Mouse (Mus musculus) spleen, adult 2 months (tissue): Measurements from ENCODE around the gene Gm20388. TPM values are rescaled to one million over a fixed set of nuclear protein-coding genes. Genes with fewer than 3 reads are reported as not detected.

Source experiments
- DNase-seq, 2 experiments: peaks; one replicate each; pipeline versions ENCODE4 v3.0.0 to v3.0.0-alpha.2; 2012 to 2021; ENCODE audit warnings: low spot score in 2 of 2, low read depth in 1 of 2
- H3K27ac ChIP-seq: fragments of 200-500 bp; 2 replicates; pipeline ENCODE4 v1.5.1; 2012; ENCODE audit warnings: low read length, inconsistent platforms; ENCODE audit not compliant: insufficient read depth
- H3K27me3 ChIP-seq: fragments of 200-500 bp; 2 replicates; pipeline ENCODE4 v1.6.1; 2012; ENCODE audit warnings: mild to moderate bottlenecking, moderate library complexity, low read length, inconsistent platforms; ENCODE audit not compliant: control insufficient read depth, insufficient read depth
- H3K36me3 ChIP-seq: fragments of 200-500 bp; 2 replicates; pipeline ENCODE4 v1.6.1; 2012; ENCODE audit warnings: mild to moderate bottlenecking, low read length, inconsistent platforms; ENCODE audit not compliant: control insufficient read depth, insufficient read depth
- H3K4me1 ChIP-seq: fragments of 200-500 bp; 2 replicates; pipeline ENCODE4 v1.6.1; 2011; ENCODE audit warnings: inconsistent platforms; ENCODE audit not compliant: control insufficient read depth, insufficient read depth, insufficient read length
- H3K4me3 ChIP-seq: fragments of 200-500 bp; 2 replicates; pipeline ENCODE4 v1.5.1; 2011; ENCODE audit warnings: mild to moderate bottlenecking, inconsistent platforms; ENCODE audit not compliant: insufficient read depth, insufficient read length; ENCODE audit errors: extremely low read depth
- CTCF ChIP-seq: fragments of 200-500 bp; IDR thresholded peaks from 2 replicates; pipeline ENCODE4 v1.5.1; 2011; ENCODE audit warnings: mild to moderate bottlenecking, inconsistent platforms; ENCODE audit not compliant: insufficient read depth, insufficient read length, insufficient replicate concordance; ENCODE audit errors: extremely low read depth
- POLR2A ChIP-seq: fragments of 200-500 bp; IDR thresholded peaks from 2 replicates; pipeline ENCODE4 v1.6.1; 2011; ENCODE audit warnings: low read depth, low read length, inconsistent platforms
- WGBS: fragments of 180-500 bp; shearing (Covaris S2); methylation state at CpG from one replicate; pipeline ENCODE4 v1.1.7; 2018; 5-methylcytosine and 5-hydroxymethylcytosine counted together
- polyA plus RNA-seq: library from polyadenylated mRNA; depleted of rRNA; stranded (reverse); fragments of >200 nt; gene quantifications from 2 replicates; pipeline ENCODE4 v1.2.3, GENCODE M21; 2012

The Gm20388 gene
- polyA plus RNA-seq, 1 experiment: 26.1 TPM

- Histone ChIP-seq H3K36me3 (no peaks in the 10 kb centered on the region), H3K4me1 (no peaks in the 10 kb centered on the region), H3K27me3 (no peaks in the 10 kb centered on the region), H3K27ac (no peak overlapping the region), H3K4me3 (no peak overlapping the region)
- WGBS: 89% methylated on average over 11 of the region's 11 CpGs
- no peak for DNase-seq
- TF ChIP-seq POLR2A (no peak), CTCF (no peak)
Observed at GRCm38 (mm10) chr8:121609916-121610315, 1699.3 kb downstream of the Gm20388 start.

GRCm38 (mm10) chr8:121613419-121613818 is 1702.8 kb downstream of the Gm20388 start:
- H3K36me3 ChIP-seq: no peaks in the 10 kb centered on the region
- H3K4me3 ChIP-seq: no peak overlapping the region
- H3K4me1 ChIP-seq: no peaks in the 10 kb centered on the region
- no peak for DNase-seq
- no peaks in the 10 kb centered on the region for H3K27me3 ChIP-seq
- H3K27ac ChIP-seq: no peak overlapping the region
- no peak for TF ChIP-seq POLR2A
- TF ChIP-seq CTCF: no peak

- no peak for DNase-seq
- TF ChIP-seq CTCF: no peak
- TF ChIP-seq POLR2A: no peak
- H3K4me1 ChIP-seq: no peaks in the 10 kb centered on the region
- peak overlapping the region; percentile 33; the same call in 1 of the 2 replicates for H3K27ac ChIP-seq
- no peak overlapping the region for H3K4me3 ChIP-seq
- H3K27me3 ChIP-seq: no peaks in the 10 kb centered on the region
- 50% methylated on average over 7 of the region's 7 CpGs for WGBS
- no peaks in the 10 kb centered on the region for H3K36me3 ChIP-seq
Observed at GRCm38 (mm10) chr8:121619401-121619995, 1708.9 kb downstream of the Gm20388 start.

DNA sequence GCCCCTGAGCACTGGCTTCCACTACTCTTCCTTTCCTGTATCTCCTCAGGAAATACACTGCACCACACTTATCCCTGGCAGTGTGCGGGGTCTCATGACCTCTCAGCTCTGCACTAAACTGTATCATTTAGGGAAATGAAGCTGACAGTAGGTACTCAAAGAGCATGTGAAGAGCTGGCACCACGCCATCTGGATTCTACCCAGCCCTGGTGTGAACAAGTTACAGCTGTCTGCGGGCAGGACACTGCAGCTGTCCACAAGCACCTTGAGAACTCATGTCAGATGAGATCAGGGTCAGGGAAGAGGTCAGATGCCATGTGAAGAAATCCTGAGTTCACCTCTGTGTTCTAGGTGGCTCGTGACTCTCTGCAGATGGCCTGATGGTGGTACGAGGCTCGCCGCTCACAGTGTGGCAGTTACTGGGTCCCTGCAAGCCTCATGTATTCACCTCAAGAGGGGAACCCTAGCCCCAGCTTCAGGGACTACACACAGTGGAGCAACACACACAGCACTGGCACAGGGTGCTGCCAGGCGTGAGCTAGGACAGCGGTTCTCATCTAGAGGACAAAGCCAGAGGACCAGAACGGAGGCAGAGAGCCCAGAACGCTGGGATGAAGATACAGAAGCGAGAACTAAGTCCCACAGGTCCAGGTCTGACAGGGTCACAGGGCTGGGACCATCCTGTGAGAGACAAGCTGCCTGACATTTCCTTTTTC is 1710.3 kb downstream of the Gm20388 start:
- Histone ChIP-seq H3K27me3 (no peaks in the 10 kb centered on the region), H3K4me1 (no peaks in the 10 kb centered on the region), H3K4me3 (no peak overlapping the region), H3K27ac (no peak overlapping the region), H3K36me3 (no peaks in the 10 kb centered on the region)
- 81% methylated on average over 12 of the region's 12 CpGs for WGBS
- no peak for TF ChIP-seq POLR2A
- no peak for TF ChIP-seq CTCF
- no peak for DNase-seq

DNA sequence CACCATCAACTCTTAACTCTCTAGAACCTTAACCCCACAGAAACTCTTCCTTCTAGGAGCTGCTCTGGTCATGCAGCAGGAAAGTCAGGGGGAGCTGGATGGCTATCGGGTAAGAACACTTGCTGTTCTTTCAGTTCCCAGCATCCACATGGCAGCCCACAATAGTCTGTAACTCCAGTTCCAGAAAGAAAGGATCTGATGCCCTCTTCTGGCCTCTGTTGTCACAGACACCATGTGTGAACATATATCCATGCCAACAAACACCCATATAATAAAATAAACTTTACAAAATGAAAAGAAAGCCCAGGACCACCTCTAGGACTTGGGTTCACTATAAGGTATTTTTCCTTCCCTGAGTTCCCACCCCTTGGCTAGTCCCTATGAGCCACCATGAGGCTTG is 1711.2 kb downstream of the Gm20388 start:
- 41% methylated on average over 1 of the region's 1 CpGs for WGBS
- H3K27me3 ChIP-seq: no peaks in the 10 kb centered on the region
- DNase-seq: no peak
- no peak overlapping the region for H3K27ac ChIP-seq
- H3K36me3 ChIP-seq: no peaks in the 10 kb centered on the region
- TF ChIP-seq CTCF (no peak), POLR2A (no peak)
- H3K4me1 ChIP-seq: no peaks in the 10 kb centered on the region
- no peak overlapping the region for H3K4me3 ChIP-seq

GRCm38 (mm10) chr8:121623043-121623442 is 1712.4 kb downstream of the Gm20388 start:
- WGBS: 89% methylated on average over 8 of the region's 8 CpGs
- H3K4me3 ChIP-seq: no peak overlapping the region
- TF ChIP-seq CTCF: no peak
- no peak for TF ChIP-seq POLR2A
- no peaks in the 10 kb centered on the region for H3K4me1 ChIP-seq
- no peak for DNase-seq
- H3K36me3 ChIP-seq: no peaks in the 10 kb centered on the region
- H3K27me3 ChIP-seq: no peaks in the 10 kb centered on the region
- no peak overlapping the region for H3K27ac ChIP-seq

DNA sequence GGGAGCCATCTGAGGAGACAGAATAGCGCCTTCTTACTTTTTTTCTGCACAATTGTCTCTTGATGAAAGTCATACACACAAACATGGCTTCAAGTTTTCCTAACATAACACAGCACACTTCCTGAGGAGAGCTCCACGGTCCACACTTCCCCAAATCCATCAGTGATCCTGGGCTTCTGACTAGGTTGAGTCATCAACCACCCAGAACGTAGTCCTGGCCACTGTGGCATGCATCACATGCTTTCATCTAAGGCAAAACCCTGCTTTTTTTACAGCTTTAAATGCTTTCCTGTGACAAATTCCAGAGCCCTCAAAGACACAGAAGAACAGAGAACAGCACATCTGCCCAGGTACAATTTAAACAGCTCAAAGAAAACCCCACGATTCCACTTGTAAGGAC is 1718.0 kb downstream of the Gm20388 start:
- no peaks in the 10 kb centered on the region for H3K36me3 ChIP-seq
- no peak overlapping the region for H3K27ac ChIP-seq
- H3K27me3 ChIP-seq: no peaks in the 10 kb centered on the region
- H3K4me1 ChIP-seq: no peaks in the 10 kb centered on the region
- no peak overlapping the region for H3K4me3 ChIP-seq
- 70% methylated on average over 4 of the region's 4 CpGs for WGBS
- no peak for DNase-seq
- no peak for TF ChIP-seq CTCF
